Mouse (Mus musculus): ENCODE measurements around the gene Ipcef1. TPM values are rescaled to one million over a fixed set of nuclear protein-coding genes. Genes with fewer than 3 reads are reported as not detected.

Ipcef1 gene
- polyA plus RNA-seq, 1 experiment from 2014 or later = 0.48 TPM

DNA sequence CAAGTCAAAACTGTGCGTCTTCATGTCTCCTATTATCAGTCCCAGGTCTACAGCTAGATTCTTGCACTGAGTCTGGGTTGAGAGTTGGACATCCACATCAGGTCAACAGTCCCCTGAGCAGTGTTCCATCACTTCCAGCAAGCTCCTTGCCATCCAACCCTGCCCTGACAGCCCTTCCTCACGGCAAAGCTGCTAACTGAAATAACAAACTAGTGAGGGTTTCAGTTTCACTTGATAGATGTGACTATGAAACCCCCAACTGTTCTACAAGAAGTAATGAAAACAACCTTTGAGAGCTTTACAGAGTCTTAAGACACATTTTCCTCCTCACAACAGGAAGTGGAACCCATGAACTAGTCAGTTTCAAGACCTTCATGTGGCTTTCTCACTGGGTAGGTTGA lies 69.5 kb downstream of the Ipcef1 start:
- H3K36me3 ChIP-seq = no peaks in the 10 kb centered on the region
- H3K4me1 ChIP-seq = no peaks in the 10 kb centered on the region
- H3K4me2 ChIP-seq (replicated peaks) = no peak overlapping the region
- 70% methylated on average over 2 of the region's 2 CpGs for WGBS
- H3K4me3 ChIP-seq = no peak overlapping the region
- no peak overlapping the region for H3K27ac ChIP-seq
- no peak overlapping the region for H3K9ac ChIP-seq
- no peaks in the 10 kb centered on the region for H3K9me3 ChIP-seq (replicated peaks)
- no peaks in the 10 kb centered on the region for H3K27me3 ChIP-seq
- no peak for ATAC-seq (ENCODE audit: low FRiP score)

- 28% methylated on average over 6 of the region's 6 CpGs for WGBS
- Histone ChIP-seq H3K36me3 (no peaks in the 10 kb centered on the region), H3K9ac (0 out of 2 replicates have a peak overlapping the region, but pooled peaks have one; percentile 6), H3K27ac (no peak overlapping the region), H3K9me3 (replicated peaks) (no peaks in the 10 kb centered on the region), H3K4me3 (0 out of 2 replicates have a peak overlapping the region, but pooled peaks have one; percentile 6), H3K27me3 (no peaks in the 10 kb centered on the region), H3K4me2 (replicated peaks) (peak overlapping the region; percentile 35; the same call in 1 of the 2 replicates), H3K4me1 (no peaks in the 10 kb centered on the region)
- ATAC-seq (ENCODE audit: low FRiP score) = no peak
Measured at GRCm38 (mm10) chr10:6980236-6980635, 72.0 kb downstream of the Ipcef1 start.

DNA sequence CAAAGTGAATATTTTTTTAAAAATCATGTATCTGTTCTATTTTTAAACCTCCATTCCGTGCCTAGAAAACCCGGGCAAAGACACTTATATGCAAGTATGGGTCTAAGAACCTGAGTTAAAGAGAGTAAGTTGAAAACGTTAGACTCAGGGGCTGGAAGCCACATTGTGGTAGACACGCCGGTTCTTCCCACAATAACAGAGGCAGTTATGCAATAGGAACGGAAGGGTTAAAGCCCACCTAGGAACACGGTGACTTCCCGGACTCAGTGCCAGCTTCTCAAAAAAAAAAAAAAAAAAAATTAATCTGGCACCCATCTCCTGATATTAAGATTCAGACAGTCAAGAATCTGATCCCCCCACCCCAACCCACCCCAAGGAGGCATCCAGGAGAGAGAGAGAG lies 72.5 kb downstream of the Ipcef1 start:
- Histone ChIP-seq H3K27me3 (no peaks in the 10 kb centered on the region), H3K4me3 (0 out of 2 replicates have a peak overlapping the region, but pooled peaks have one; percentile 6), H3K36me3 (no peaks in the 10 kb centered on the region), H3K4me1 (no peaks in the 10 kb centered on the region), H3K9ac (no peak overlapping the region), H3K4me2 (replicated peaks) (peak overlapping the region; percentile 35; the same call in 1 of the 2 replicates), H3K9me3 (replicated peaks) (no peaks in the 10 kb centered on the region), H3K27ac (no peak overlapping the region)
- WGBS = 54% methylated on average over 8 of the region's 8 CpGs
- ATAC-seq (ENCODE audit: low FRiP score) = no peak

GRCm38 (mm10) chr10:6979216-6979615 lies 73.1 kb downstream of the Ipcef1 start:
- Histone ChIP-seq H3K9me3 (replicated peaks) (no peaks in the 10 kb centered on the region), H3K4me2 (replicated peaks) (no peak overlapping the region), H3K27ac (no peak overlapping the region), H3K27me3 (no peaks in the 10 kb centered on the region), H3K9ac (no peak overlapping the region), H3K4me1 (no peaks in the 10 kb centered on the region), H3K36me3 (no peaks in the 10 kb centered on the region), H3K4me3 (no peak overlapping the region)
- no peak for ATAC-seq (ENCODE audit: low FRiP score)
- 66% methylated on average over 7 of the region's 7 CpGs for WGBS

GRCm38 (mm10) chr10:6978733-6979132 lies 73.5 kb downstream of the Ipcef1 start:
- Histone ChIP-seq H3K4me2 (replicated peaks) (no peak overlapping the region), H3K4me1 (no peaks in the 10 kb centered on the region), H3K9ac (no peak overlapping the region), H3K36me3 (no peaks in the 10 kb centered on the region), H3K9me3 (replicated peaks) (no peaks in the 10 kb centered on the region), H3K27me3 (no peaks in the 10 kb centered on the region), H3K27ac (no peak overlapping the region), H3K4me3 (no peak overlapping the region)
- no peak for ATAC-seq (ENCODE audit: low FRiP score)
- WGBS = 89% methylated on average over 1 of the region's 1 CpGs

- Histone ChIP-seq H3K36me3 (no peaks in the 10 kb centered on the region), H3K27me3 (no peaks in the 10 kb centered on the region), H3K4me3 (no peak overlapping the region), H3K27ac (no peak overlapping the region), H3K9ac (no peak overlapping the region), H3K4me2 (replicated peaks) (no peak overlapping the region), H3K9me3 (replicated peaks) (no peaks in the 10 kb centered on the region), H3K4me1 (no peaks in the 10 kb centered on the region)
- no peak for ATAC-seq (ENCODE audit: low FRiP score)
- whole genome bisulfite sequencing = 72% methylated on average over 2 of the region's 2 CpGs
Measured at GRCm38 (mm10) chr10:6977843-6978242, 74.4 kb downstream of the Ipcef1 start.

DNA sequence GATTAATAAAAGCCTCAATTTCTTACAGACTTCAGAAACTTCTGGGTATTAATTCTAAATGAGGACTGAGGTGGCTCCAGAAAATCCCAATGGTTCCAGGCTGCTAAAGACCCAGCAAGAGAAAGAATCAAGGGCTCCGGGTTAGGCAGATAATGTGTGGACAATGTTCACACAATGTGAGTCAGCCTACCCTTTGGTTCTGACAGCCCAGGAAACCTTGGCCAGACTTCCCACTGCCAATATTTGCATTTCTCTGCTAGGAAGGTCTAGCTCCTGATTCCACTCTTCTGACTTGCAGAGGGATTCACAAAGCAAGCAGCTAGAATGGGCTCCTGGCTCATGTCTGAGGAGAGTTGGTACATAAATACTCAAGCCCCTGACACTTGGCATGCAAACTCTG lies 83.9 kb downstream of the Ipcef1 start:
- WGBS = 88% methylated on average over 1 of the region's 1 CpGs
- Histone ChIP-seq H3K27me3 (no peaks in the 10 kb centered on the region), H3K36me3 (no peaks in the 10 kb centered on the region), H3K9ac (no peak overlapping the region), H3K4me3 (no peak overlapping the region), H3K4me2 (replicated peaks) (no peak overlapping the region), H3K4me1 (no peaks in the 10 kb centered on the region), H3K9me3 (replicated peaks) (no peaks in the 10 kb centered on the region), H3K27ac (no peak overlapping the region)
- no peak for ATAC-seq (ENCODE audit: low FRiP score)

DNA sequence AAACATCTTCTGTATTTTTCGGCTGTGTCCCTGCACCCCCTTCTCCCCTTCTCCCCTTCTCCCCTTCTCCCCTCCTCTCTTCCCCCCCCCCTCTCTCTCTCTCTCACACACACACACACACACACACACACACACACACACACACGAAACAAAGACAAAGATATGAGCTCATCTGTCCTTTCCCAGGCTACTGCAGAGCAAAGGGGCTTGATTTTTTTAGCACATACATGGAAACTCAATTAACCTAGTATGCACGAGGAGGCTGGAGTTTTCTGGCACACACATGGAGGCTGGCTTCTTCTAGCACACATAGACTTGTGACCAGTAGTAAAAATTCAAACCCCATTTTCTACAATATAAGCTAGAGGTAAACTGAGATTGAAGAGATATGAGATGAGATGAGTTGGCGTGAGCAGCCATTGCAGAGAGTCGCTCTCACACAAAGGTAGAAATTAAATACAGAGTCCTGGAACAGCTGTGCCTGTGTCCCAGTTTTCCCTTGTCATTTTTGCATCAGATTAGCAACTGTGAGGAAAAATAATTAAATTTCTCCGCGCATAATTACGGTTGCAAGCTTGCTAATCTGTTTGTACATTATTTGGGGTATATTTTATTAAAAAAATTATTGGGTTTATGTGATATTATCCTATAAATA lies 84.6 kb downstream of the Ipcef1 start:
- WGBS = 81% methylated on average over 8 of the region's 8 CpGs
- Histone ChIP-seq H3K4me1 (no peaks in the 10 kb centered on the region), H3K27me3 (no peaks in the 10 kb centered on the region), H3K9ac (no peak overlapping the region), H3K36me3 (no peaks in the 10 kb centered on the region), H3K9me3 (replicated peaks) (no peaks in the 10 kb centered on the region), H3K27ac (no peak overlapping the region), H3K4me2 (replicated peaks) (no peak overlapping the region), H3K4me3 (no peak overlapping the region)
- no peak for ATAC-seq (ENCODE audit: low FRiP score)

DNA sequence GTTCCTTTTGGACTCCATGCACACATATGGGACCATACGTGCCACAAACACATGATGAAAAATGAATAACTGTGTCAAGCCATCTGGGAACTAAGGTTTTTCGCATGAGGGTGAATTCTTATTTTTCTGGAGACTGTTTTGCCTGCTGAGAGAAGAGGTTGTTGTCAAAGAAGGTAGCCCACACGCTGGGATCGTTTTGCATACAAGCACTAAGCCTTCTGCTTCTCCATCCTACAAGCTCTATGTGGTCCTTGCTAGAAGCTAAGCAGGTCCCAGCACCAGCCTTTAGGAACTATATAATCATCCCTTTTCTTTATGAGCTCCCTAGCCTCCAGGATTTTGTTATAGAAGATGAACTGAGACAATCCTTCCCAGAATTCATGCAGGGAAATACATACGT lies 93.5 kb downstream of the Ipcef1 start:
- Histone ChIP-seq H3K27ac (no peak overlapping the region), H3K9me3 (replicated peaks) (no peaks in the 10 kb centered on the region), H3K4me2 (replicated peaks) (no peak overlapping the region), H3K4me1 (no peaks in the 10 kb centered on the region), H3K9ac (no peak overlapping the region), H3K36me3 (no peaks in the 10 kb centered on the region), H3K27me3 (no peaks in the 10 kb centered on the region), H3K4me3 (no peak overlapping the region)
- no peak for ATAC-seq (ENCODE audit: low FRiP score)
- 76% methylated on average over 5 of the region's 5 CpGs for WGBS

DNA sequence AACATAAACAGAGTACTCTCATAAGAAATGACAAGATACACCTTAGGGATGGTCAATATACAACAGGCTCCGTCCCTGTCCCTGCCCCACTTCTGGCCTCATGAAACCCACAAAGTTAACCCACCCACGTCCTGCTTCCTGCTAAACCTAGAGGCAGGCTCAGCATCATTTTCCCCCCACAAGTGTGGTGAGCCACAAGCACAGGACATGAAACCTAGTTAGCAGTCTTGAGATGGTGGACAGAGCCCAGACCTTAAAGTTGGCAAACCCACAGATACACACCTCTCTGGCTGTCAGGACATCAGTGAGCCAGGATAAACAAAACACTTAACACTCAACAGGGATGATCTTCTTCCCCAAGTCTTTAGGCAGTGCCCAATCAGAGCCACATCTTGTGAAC lies 95.9 kb downstream of the Ipcef1 start:
- Histone ChIP-seq H3K27ac (no peak overlapping the region), H3K9ac (no peak overlapping the region), H3K4me2 (replicated peaks) (no peak overlapping the region), H3K4me1 (no peaks in the 10 kb centered on the region), H3K9me3 (replicated peaks) (no peaks in the 10 kb centered on the region), H3K36me3 (no peaks in the 10 kb centered on the region), H3K4me3 (no peak overlapping the region), H3K27me3 (no peaks in the 10 kb centered on the region)
- no peak for ATAC-seq (ENCODE audit: low FRiP score)
- 92% methylated on average over 2 of the region's 2 CpGs for WGBS

DNA sequence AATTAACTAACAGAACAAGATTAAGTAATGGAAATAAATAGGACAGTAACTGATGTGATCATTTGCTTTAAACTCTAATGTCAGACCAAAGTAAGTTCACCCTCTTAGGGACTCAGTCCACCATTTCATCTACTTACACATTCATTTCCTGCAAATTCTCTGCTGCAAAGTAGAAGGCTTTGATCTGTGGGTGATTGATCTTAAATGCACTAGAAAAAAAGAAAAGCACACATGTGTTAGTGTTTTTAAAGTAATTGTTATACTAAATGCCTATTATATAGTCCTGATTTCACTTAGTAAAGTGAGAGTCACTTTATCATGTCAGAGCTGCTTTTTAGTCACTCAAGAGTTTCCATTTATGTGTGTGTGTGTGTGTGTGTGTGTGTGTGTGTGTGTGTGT lies 97.7 kb downstream of the Ipcef1 start:
- no peak overlapping the region for H3K4me3 ChIP-seq
- H3K9me3 ChIP-seq (replicated peaks) = no peaks in the 10 kb centered on the region
- H3K36me3 ChIP-seq = no peaks in the 10 kb centered on the region
- H3K27me3 ChIP-seq = no peaks in the 10 kb centered on the region
- H3K4me2 ChIP-seq (replicated peaks) = no peak overlapping the region
- no peak for ATAC-seq (ENCODE audit: low FRiP score)
- H3K27ac ChIP-seq = no peak overlapping the region
- H3K9ac ChIP-seq = no peak overlapping the region
- H3K4me1 ChIP-seq = no peaks in the 10 kb centered on the region

- no peaks in the 10 kb centered on the region for H3K36me3 ChIP-seq
- H3K27ac ChIP-seq = no peak overlapping the region
- no peaks in the 10 kb centered on the region for H3K9me3 ChIP-seq (replicated peaks)
- H3K9ac ChIP-seq = no peak overlapping the region
- no peak overlapping the region for H3K4me2 ChIP-seq (replicated peaks)
- no peaks in the 10 kb centered on the region for H3K4me1 ChIP-seq
- WGBS = 84% methylated on average over 1 of the region's 1 CpGs
- H3K27me3 ChIP-seq = no peaks in the 10 kb centered on the region
- no peak for ATAC-seq (ENCODE audit: low FRiP score)
- H3K4me3 ChIP-seq = no peak overlapping the region
Measured at GRCm38 (mm10) chr10:6953115-6953514, 99.2 kb downstream of the Ipcef1 start.

GRCm38 (mm10) chr10:6936671-6937425 lies 115.4 kb downstream of the Ipcef1 start:
- Histone ChIP-seq H3K4me3 (no peak overlapping the region), H3K36me3 (no peaks in the 10 kb centered on the region), H3K27ac (no peak overlapping the region), H3K4me2 (replicated peaks) (no peak overlapping the region), H3K4me1 (no peaks in the 10 kb centered on the region), H3K9me3 (replicated peaks) (no peaks in the 10 kb centered on the region), H3K27me3 (no peaks in the 10 kb centered on the region), H3K9ac (no peak overlapping the region)
- no peak for ATAC-seq (ENCODE audit: low FRiP score)
- WGBS = 93% methylated on average over 4 of the region's 4 CpGs

Data from hindbrain, embryonic 12.5 days (tissue).